Mouse (Mus musculus) testis, adult 2 months (tissue): ENCODE data around the gene Mical2.

Source experiments
- CTCF ChIP-seq: fragments of 200-500 bp; IDR thresholded peaks from 2 replicates; pipeline ENCODE4 v1.5.1; 2012; ENCODE audit warnings: low read depth, mild to moderate bottlenecking, inconsistent platforms, low read length, moderate library complexity; ENCODE audit not compliant: control insufficient read depth, insufficient read depth, insufficient replicate concordance
- POLR2A ChIP-seq: fragments of 200-500 bp; IDR thresholded peaks from 2 replicates; pipeline ENCODE4 v1.6.1; 2012; ENCODE audit warnings: low read depth, mild to moderate bottlenecking, inconsistent platforms, low read length, moderate library complexity; ENCODE audit not compliant: control insufficient read depth

DNA sequence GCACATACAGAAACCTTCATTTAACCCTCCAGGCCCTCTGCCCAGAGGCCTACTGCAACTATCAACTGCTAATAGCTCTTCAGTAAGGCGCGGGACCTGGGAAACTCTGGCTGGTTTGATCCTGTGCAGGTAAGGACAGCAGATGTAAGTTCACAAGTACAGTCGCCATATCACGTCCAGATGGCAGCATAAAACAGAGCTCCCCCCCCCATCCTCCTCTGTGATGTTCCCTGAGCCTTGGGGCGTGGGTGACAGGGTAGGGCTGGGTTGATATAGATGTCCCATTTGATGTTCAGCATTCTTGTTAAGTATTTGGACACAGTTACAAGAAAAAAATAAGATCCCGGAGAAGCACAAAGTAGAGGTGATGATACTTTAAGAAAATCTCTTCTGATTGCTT, 20.1 kb upstream of the Mical2 start:
- no peak for TF ChIP-seq POLR2A
- no peak for TF ChIP-seq CTCF
